Comparison of ENCODE assay signal across 8 mouse cellular contexts in the genomic region with DNA sequence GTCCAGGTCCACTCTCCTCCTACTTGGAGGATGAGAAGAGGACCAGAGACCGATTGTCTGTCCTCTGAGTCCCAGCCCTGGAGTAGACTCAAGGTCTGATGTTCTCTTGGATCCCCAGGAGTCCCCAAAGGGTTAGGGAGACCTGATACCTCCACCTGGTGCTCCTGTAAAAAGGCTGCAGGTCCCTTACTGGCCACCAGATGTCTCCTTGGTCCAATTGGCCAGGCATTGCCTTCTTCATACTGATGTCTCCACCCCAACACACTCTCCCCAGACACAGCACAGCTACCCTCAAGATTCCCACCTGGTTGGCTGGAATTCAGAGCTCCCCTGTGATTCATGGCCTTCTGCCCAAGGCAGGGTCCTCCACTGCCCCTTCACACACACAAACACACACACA. TPM values are rescaled to one million over a fixed set of nuclear protein-coding genes. Genes with fewer than 3 reads are reported as not detected.
DNase-seq lines count a peak whose midpoint lies in the region; TF ChIP-seq lines count a peak whose summit lies in the region.

No protein-coding gene starts in this region.

- TF ChIP-seq POLR2A in embryonic fibroblast, embryonic 13.5 days (IDR thresholded peaks at IDR 0.05; ENCODE audit: low read depth, low read length) = no peak

- H3K27ac ChIP-seq in layer of hippocampus, adult 2 months = no peak overlapping the region
- no peak overlapping the region for H3K27ac ChIP-seq in embryonic fibroblast, embryonic 13.5 days (ENCODE audit: insufficient read depth, low read length)

- no peak overlapping the region for H3K4me3 ChIP-seq in layer of hippocampus, adult 2 months
- H3K4me3 ChIP-seq in embryonic fibroblast, embryonic 13.5 days (ENCODE audit: insufficient read depth, low read length) = no peak overlapping the region

- peak; percentile 76 for TF ChIP-seq CTCF in layer of hippocampus, adult 2 months (conservative IDR thresholded peaks at IDR 0.05)
- TF ChIP-seq CTCF in embryonic fibroblast, embryonic 13.5 days (IDR thresholded peaks at IDR 0.05; ENCODE audit: borderline replicate concordance, insufficient read depth, low read length) = peak; percentile 35; the same call in 1 of the 2 replicates

- no peak for DNase-seq in layer of hippocampus, adult 2 months (ENCODE audit: low spot score in 2 of 2)
- no peak for DNase-seq in layer of hippocampus, adult 18-20 months (ENCODE audit: low spot score in 2 of 2)
- DNase-seq in ES-CJ7 (ENCODE audit: low read depth, low spot score) = peak; percentile 68
- DNase-seq in adrenal gland, postnatal 10 days = peak; percentile 71
- peak; percentile 60 to 67 for DNase-seq in lung, adult 18-20 months
- peak; percentile 71 for DNase-seq in testis, postnatal 10 days (ENCODE audit: low spot score)
- DNase-seq in layer of hippocampus, postnatal 14 days (ENCODE audit: low spot score in 2 of 2) = no peak

- H3K4me1 ChIP-seq in embryonic fibroblast, embryonic 13.5 days (ENCODE audit: control insufficient read depth, insufficient read depth, low read length) = no peaks in the 10 kb centered on the region

RNA-seq across cellular contexts. Expression of a gene that starts 22.8 kb away (rescaled TPM):
- total RNA-seq in layer of hippocampus, adult 2 months (2021) = 1 to 10 TPM; 9.9 TPM
- 10 to 100 TPM in 1 of 2 experiments, 1 to 10 TPM in 1; 9.5 to 11.1 TPM for total RNA-seq in layer of hippocampus, adult 18-20 months (2021)
- 10 to 100 TPM in 1 of 2 experiments, 1 to 10 TPM in 1; 9.0 to 10.7 TPM for total RNA-seq in adrenal gland, postnatal 10 days (2021)
- polyA plus RNA-seq in embryonic fibroblast, embryonic 13.5 days (2011; ENCODE audit: insufficient read length, low read depth, missing spikeins) = 5.1 and 5.6 TPM in 2 replicates
- total RNA-seq in layer of hippocampus, postnatal 14 days (2021) = 1 to 10 TPM; 7.5 to 8.0 TPM

RNA-seq across cellular contexts. Expression of a gene that starts 22.9 kb away (rescaled TPM):
- total RNA-seq in layer of hippocampus, adult 2 months (2021) = 10 to 100 TPM; 55.4 to 65.4 TPM
- 10 to 100 TPM; 59.5 to 64.0 TPM for total RNA-seq in layer of hippocampus, adult 18-20 months (2021)
- 10 to 100 TPM; 21.0 to 22.5 TPM for total RNA-seq in adrenal gland, postnatal 10 days (2021)
- polyA plus RNA-seq in embryonic fibroblast, embryonic 13.5 days (2011; ENCODE audit: insufficient read length, low read depth, missing spikeins) = 20.8 and 26.7 TPM in 2 replicates
- total RNA-seq in layer of hippocampus, postnatal 14 days (2021) = 10 to 100 TPM; 55.2 to 55.4 TPM

Comparison
In these comparisons a context has a peak if more than half of its experiments do, and no peak if none do; other contexts are left out.
1. DNase-seq: peak in ES-CJ7 (single experiment), adrenal gland, postnatal 10 days (single experiment), lung, adult 18-20 months (2 of 2) and testis, postnatal 10 days (single experiment); none in layer of hippocampus, adult 2 months (0 of 2), layer of hippocampus, adult 18-20 months (0 of 2) and layer of hippocampus, postnatal 14 days (0 of 2).